Mouse (Mus musculus): Measurements from ENCODE around the gene Arhgdig.

Gene Arhgdig

GRCm38 (mm10) chr17:26207686-26208085 lies at the start of gene Arhgdig:
Arhgdig (minus strand) TSS chr17:26207786.
- no peak for DNase-seq (ENCODE audit: low spot score)

DNA sequence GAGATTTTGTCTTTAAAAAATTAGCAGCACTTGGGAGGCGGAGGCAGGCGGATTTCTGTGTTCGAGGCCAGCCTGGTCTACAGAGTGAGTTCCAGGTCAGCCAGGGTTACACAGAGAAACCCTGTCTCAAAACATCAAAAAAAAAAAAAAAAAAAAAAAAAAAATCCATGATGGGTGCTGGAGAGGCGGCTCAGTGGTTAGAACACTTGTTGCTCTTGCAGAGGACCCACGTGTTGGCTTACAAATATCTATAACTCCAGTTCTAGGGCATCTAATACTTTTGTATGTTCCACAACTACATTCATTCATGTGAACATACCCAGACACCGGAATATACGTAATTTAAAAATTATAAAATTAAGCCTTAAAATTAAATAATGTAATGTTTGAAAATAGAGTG lies 47.7 kb upstream of the Arhgdig start:
- DNase-seq (ENCODE audit: low spot score): no peak

DNA sequence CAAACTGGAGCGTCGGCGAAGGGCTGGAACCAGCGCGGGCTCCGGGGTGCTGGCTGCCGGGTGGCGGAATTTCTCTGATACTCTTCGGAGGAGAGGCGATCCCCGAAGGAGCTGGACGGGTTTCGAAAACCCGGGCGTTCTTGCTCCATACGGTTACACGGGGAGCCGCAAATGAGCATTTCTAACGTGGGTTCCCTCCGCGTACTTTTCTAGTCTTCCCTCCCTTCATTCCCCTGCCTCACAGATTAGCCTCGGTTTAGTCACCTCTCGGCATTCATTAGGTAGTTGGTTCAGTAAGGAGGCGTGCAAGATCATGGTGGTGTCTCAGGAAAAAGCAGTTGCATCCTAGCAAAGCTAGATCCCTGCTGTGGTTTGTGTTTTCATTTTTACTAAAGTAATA lies 45.8 kb upstream of the Arhgdig start:
- peak; percentile 41 for DNase-seq (ENCODE audit: low spot score)

- DNase-seq (ENCODE audit: low spot score): peak; percentile 96
Measured at GRCm38 (mm10) chr17:26252539-26253251, 45.1 kb upstream of the Arhgdig start, which contains the start of gene Luc7l. Luc7l (plus strand) TSS chr17:26252896.

GRCm38 (mm10) chr17:26251886-26252538 lies 44.4 kb upstream of the Arhgdig start:
- peak; percentile 30 for DNase-seq (ENCODE audit: low spot score)

DNA sequence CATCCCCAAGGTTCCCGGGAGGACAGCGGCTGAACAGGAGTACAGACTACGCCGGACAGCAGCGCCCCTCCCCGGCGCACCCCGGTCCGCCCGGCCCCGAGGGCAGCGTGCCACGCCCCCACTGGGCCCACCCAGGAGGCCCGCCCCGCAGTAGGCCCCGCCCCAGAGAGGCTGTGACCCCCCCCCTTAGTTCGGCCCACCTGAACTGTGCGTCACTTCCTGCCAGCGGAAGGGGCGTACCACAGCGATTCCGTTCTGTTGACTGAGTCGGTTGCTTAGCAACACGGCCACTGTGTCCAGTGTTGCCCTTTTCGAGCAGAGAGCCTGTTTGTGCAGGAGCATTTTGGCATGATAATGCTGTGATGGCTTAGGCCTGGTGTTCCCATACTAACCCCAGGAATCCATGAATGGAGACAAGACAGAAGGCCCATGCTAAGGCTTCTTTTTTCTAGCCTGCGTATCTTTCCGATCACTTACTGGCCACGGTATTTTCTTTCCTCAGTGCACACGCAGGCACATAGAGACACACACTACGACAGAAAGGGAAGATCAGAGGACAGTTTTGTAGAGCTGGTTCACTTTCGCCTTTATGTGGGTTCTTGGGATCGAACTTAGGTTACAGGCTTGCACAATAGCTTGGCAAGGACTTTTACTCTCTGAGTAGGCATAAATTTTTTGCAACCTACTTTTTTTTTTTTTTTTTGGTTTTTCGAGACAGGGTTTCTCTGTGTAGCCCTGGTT lies 36.7 kb upstream of the Arhgdig start, which contains the start of gene Fam234a:
TSS of gene Fam234a (minus strand) at position 142 of the 741 bp plus-strand sequence.
- DNase-seq (ENCODE audit: low spot score): peak; percentile 99

DNA sequence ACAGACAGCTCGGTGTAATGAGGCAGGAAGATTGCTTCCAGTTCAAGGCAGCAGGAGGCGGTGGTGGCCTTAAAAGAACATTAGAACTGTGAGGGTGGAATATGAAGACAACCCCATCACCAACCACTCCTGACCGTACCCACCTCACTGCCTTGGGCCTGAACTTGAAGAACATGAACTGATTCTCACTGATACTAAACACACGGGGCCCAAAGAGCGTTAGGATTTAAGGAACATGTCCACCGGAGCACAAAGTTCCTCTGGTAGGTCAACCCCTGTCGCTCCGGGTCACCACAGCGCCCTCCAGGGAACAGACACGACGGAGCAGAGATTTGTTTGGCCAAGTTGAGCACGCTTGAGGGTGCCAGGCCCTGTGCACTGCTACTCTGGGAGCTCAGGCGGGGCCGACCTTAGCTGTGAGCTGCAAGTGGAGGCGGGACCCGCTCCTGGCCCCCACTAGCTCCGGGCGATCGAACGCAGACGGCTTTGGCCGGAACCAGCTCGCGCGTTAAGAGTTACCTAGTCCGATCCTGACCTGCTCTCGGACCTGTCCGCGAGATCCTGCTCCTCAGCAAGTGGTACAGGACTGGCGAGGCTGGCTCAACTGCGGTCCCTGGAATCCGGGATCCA lies 36.0 kb upstream of the Arhgdig start:
- peak; percentile 90 for DNase-seq (ENCODE audit: low spot score)

GRCm38 (mm10) chr17:26240990-26241389 lies 33.4 kb upstream of the Arhgdig start:
- DNase-seq (ENCODE audit: low spot score): no peak

DNA sequence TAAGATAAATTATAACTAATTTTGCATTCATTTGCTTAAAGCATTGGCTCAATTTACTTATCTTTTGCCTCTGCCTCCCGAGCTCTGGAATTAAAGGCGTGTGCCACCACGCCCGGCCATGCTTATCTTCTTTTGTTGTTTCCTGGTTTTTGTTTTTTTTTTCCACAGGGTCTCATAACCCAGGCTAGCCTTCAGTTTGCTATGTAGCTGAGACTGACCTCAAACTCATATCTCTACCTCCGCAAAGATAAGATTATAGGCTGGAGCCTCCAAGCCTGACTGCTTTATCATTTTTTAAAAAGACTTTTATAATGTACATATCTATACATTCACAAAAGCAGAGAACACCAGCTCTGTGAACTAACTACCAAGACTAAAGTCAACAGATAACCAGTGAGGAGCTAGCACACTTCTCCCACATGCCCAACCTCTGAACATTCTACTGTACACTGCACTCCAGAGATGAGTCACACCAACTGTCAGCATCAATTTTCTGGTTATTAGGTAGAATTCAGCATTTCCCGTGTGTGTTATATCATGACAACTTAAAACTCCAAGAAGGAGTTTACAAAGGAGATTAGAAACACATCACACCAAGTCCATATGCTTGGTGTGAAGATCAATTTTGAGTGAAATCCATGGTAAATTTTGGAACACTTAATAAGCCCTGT lies 32.7 kb upstream of the Arhgdig start:
- DNase-seq (ENCODE audit: low spot score): no peak

DNA sequence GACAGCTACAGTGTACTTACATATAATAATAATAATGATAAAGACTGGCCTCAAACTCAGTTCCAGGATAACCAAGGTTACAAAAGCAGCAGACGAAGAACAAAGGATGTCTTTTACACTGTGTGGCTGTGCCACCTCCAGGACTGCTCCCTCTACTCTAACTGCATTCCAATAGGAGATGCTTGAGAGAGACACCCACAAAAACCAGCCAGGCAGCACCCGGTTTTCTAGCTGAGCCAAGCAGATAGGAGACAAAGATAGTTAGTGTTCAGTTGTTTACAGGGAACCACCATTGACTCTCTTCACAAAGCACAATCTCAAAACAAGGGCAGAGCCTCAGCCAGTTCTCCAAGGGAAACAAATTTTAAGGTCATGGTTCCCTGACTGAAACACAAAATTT lies 32.0 kb upstream of the Arhgdig start:
- no peak for DNase-seq (ENCODE audit: low spot score)

DNA sequence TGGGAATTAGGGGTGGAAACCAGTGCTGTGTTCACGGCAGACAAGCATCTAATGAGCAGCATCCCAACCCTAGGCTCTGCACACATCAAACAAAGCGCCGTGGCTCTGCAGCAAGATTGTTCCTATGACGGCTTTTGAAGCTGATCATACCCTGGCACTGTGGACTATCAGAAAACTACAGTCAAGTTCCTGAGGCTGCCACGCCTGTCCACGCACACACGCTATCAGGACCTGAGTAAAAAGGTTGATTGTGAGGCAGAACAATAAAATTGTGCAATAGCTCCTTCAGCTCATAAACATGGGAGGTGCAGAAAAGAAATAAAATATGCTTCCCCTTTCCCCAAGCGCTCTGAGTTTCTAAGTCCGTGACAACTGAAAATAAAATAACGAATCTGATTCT lies 30.1 kb upstream of the Arhgdig start:
- no peak for DNase-seq (ENCODE audit: low spot score)

GRCm38 (mm10) chr17:26235077-26235815 lies 27.7 kb upstream of the Arhgdig start:
- DNase-seq (ENCODE audit: low spot score): no peak

- DNase-seq (ENCODE audit: low spot score): no peak
Measured at GRCm38 (mm10) chr17:26234386-26234785, 26.8 kb upstream of the Arhgdig start.

DNA sequence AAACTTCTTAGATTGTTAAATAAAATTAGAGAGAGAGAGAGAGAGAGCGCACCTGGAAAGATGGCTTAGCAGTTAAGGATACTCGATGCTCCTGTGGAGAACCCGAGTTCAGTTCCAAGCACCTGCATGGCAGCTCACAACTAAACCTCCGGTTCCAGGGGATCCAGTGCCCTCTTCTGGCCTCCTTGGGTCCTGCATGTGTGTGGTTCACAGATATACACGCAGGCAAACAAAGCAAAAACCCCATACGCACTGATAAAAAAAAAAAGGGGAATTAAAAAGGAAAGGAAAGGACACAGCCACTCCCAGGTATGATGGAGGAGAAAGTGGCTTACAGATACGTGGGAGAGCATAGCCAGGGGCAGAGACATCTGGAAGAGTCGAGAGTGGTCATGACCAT lies 25.3 kb upstream of the Arhgdig start:
- no peak for DNase-seq (ENCODE audit: low spot score)

- DNase-seq (ENCODE audit: low spot score): no peak
Measured at GRCm38 (mm10) chr17:26231156-26231555, 23.6 kb upstream of the Arhgdig start.

DNA sequence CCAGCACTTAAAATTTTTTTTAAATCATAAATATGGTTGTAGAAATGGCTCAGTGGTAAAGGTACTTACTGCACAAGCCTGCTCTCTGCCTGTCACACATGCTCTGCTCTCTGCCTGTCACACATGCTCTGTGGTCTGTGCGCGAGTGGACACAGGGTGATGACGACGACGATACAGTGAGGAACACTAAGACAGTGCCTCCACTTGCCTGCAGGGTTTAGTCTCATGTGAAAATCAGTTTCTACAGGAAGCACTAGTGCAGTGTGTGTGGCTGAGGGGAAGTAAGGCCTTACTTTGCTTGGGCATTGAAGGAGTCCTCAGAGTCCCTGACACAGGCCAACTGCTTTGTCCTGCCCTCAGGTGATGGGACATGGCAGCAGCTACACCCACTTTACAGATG lies 22.2 kb upstream of the Arhgdig start:
- DNase-seq (ENCODE audit: low spot score): no peak

DNA sequence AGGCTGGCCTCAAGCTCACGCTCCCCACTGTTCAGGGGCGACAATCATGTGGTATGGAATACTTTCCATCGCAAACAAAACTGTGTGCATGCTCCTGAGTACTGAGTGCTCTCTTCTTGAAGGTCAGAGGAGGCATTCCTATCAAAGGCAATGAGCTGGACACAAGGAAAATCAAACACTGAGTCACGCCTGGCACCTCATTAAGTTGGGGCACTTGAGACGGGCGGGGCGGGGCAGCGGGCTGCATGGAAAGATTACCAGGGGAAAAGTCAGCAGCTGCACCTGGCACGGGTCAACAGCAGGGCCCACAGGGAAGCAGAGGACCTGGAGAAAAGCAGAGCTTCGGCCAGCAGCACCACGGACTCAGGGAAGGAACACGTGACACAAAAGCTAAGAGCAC lies 17.6 kb upstream of the Arhgdig start:
- no peak for DNase-seq (ENCODE audit: low spot score)

DNA sequence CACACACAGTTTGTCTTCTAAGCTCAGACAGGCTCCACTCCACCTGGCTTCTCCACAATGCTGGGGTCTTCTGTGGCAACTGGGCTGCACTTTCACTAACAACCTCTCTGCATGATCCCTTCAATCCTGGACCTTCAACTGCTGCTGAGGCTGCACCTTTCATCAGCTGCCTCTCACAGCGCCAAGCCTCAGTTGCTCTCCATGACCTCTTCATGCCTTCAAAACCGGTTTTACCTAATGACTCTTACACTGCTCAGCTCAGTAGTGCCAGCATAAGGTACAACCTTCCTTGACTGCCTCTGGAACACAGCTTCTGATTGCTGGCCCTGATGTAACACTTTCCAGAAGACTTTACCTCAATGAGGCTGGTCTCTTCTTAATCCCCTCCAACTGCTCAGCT lies 13.9 kb upstream of the Arhgdig start:
- DNase-seq (ENCODE audit: low spot score): no peak

DNA sequence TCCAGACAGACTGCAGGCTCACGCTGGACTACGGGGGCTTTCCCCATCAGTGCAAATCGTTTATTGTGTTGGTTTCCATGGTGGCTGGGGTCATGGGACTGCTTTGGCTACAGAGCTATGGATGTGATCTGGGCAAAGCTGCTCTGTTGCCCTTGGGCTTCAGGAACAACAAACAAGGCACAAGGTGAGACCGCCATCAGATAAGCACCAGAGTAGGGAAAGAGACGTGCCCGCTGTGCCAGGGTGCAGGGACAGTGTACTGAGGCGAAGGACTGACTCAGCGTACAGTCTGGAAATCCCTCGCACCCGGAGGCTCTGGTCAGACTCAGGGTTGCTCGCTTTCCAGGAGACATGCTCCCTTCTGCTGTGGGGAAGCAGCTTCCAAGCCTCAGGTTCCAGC lies 5.1 kb upstream of the Arhgdig start:
- DNase-seq (ENCODE audit: low spot score): no peak

DNA sequence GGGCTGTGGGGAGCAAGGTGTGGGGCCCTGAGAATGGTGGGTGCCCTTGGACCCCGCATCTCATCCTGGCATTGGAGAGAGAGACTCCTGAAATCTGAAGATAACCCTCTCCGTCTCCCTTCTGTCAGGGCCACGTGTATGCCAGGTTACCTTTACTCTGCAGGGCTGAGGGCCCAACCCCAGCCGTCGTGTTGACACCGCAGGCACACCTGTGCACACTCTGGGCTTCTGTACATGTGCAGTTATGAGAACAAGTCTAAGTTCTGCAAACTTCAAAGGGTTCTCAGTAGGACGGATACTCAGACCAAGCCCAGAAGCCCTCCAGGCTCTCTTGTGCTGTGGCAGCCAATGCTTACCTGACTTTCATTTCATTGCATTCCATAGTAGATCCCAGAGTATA lies 4.7 kb upstream of the Arhgdig start:
- no peak for DNase-seq (ENCODE audit: low spot score)

DNA sequence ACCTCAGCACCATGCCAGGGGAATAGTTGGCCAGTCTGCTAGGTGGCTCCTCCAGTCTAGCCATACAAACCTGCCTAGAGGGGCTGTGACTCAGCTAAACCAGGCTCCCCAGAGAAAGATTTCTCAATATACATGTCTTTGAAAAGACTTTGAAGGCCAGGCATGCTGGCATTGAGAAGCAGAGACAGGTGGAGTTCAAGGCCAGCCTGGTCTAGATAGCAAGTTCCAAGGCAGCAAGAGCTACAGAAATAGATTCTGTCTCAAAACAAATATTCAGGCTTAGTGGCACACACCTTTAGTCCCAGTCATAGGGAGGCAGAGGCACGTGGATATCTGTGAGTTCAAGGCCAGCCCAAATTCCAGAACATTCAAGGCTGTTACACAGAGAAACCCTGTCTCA lies 1.2 kb downstream of the Arhgdig start:
- no peak for DNase-seq (ENCODE audit: low spot score)
